Mouse (Mus musculus): ENCODE measurements around the gene Rcbtb2. TPM values are rescaled to one million over a fixed set of nuclear protein-coding genes. Genes with fewer than 3 reads are reported as not detected.

Rcbtb2 gene
- polyA plus RNA-seq, 1 experiment: 28.9 TPM

DNA sequence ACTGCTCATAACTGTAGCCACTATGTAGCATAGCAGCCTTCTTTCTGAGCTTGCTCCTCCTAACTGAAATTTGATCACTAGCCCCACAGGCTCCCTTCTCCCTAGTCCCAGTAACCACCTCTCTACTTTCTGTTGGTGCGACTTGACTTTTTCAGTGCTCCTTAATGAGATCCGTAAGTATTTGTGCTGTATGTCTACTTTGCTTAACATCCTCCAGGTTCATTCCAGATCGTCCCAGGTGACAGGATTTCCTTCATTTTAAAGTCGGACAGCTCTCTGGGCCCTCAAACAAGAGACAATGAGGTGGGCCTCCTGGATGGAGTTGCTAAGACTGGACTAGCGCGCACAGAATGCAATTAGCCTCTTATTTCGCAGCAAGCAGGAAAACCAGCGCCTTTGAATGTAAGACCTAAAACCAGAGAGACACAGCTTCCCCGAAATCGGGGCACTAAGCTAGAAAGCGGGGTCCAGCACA is 19.6 kb downstream of the Rcbtb2 start:
- TF ChIP-seq CTCF (IDR thresholded peaks at IDR 0.05; ENCODE audit: insufficient read depth, low read length) (no peak), POLR2A (IDR thresholded peaks at IDR 0.05; ENCODE audit: borderline replicate concordance, extremely low read depth, low read depth, low read length) (no peak)
- peak overlapping the region; percentile 66 for H3K4me3 ChIP-seq (replicated peaks; ENCODE audit: extremely low read depth, low read depth, low read length)
- no peak for DNase-seq
- peaks cover 10% of the 10 kb centered on the region for H3K4me1 ChIP-seq (ENCODE audit: control insufficient read depth, insufficient read depth, low read length)
- WGBS: 4% methylated on average over 11 of the region's 11 CpGs

DNA sequence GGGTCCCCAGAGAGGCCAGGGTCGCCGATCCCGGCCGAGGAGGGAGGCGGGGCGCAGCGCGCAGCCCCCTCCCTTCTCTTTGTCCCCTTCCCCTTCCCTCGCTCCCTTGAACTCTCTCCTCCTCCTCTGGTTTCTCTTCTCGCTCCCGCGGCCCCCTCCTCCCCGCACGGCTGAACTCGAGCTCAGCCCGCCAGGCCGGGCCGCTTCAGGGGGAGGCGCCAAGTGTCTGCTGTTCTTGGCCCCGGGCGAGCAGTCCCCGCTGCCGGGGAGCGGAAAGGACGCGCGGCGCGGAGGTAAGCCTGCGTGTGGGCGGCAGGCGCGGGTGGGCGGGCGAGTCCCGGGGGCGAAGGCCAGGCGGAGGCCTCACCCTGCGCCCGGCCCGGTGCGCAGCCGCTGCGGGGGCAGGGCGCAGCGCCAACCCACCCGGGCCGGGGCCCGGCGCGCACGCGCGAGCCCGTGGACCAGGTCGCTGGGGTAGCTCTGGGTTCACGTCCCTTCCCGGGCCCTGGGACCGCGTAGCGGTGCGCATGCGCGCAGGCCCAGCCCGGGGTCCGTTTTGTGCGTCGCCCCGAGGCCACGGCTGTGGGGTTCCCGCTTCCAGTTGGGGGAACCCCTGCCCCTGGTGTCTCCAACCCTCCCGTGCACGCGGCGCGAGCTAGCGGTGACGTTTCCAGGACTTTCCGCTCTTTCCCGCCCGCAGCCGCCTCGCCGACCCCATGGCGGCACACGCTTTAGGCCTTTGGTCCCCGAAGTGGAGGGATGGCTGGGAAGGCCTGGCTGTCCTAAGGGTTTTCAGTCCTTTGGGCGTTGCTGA is 20.3 kb downstream of the Rcbtb2 start:
- TF ChIP-seq CTCF (IDR thresholded peaks at IDR 0.05; ENCODE audit: insufficient read depth, low read length) (no peak), POLR2A (IDR thresholded peaks at IDR 0.05; ENCODE audit: borderline replicate concordance, extremely low read depth, low read depth, low read length) (peak; percentile 73)
- peak; percentile 85 for DNase-seq
- H3K4me3 ChIP-seq (replicated peaks; ENCODE audit: extremely low read depth, low read depth, low read length): peak overlapping the region; percentile 66
- under 1% methylated on average over 88 of the region's 88 CpGs for WGBS
- H3K4me1 ChIP-seq (ENCODE audit: control insufficient read depth, insufficient read depth, low read length): peaks cover 14% of the 10 kb centered on the region

DNA sequence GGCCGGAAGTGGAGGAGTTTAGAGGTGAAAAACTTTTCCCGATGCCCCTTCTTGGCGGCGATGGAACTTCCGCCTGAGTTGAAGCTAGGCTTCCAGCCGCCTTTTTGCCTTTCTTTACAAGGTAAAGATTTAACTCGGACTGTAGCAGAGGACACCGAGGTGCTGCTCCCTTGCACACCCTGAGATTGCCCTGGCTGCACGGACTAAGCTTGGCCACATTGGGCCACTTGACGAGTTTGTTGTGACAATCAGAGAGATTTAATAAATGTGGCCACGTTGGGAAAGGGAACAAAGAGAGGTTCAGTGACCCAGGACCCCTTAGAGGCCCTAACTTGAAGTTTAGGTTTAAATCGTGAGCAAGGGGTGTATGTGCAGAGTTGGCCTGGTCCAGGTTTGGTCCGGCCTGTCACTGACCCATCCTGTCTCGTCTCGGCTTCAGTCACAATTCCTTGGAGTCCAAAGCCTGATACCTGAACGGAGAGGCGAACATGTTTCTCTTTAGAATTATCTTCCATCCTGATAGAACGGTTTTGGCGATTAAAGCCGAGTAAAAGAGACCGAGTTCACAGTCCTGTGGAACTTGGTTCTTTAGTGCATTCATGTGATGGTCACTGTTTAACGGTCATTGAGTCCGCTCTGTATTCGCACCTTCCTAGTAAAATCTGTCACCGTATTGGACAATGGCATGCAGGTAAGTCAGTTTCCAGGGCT is 21.0 kb downstream of the Rcbtb2 start:
- Histone ChIP-seq H3K4me3 (replicated peaks; ENCODE audit: extremely low read depth, low read depth, low read length) (peak overlapping the region; percentile 66), H3K4me1 (ENCODE audit: control insufficient read depth, insufficient read depth, low read length) (peaks cover 14% of the 10 kb centered on the region)
- 32% methylated on average over 25 of the region's 25 CpGs for WGBS
- TF ChIP-seq POLR2A (IDR thresholded peaks at IDR 0.05; ENCODE audit: borderline replicate concordance, extremely low read depth, low read depth, low read length) (no peak), CTCF (IDR thresholded peaks at IDR 0.05; ENCODE audit: insufficient read depth, low read length) (no peak)
- DNase-seq: no peak

DNA sequence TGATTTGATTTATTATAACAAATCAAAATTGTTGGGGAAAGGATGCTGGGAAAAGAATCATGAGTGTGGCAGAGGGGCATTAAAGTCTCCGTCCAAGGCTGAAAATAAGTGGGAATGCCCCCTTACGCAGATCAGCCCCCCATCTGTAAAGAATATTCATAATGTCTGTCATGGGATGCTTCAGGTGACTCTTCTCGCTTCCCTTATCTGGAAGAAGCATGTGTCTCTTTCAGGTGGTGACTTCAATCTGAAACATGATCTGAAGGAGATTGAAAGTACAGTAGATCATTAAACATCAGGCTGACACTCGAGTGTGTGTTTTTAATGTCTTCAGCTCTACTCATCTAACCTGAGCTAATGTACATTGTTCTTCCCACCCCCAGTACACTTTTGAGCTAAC is 22.7 kb downstream of the Rcbtb2 start:
- 89% methylated on average over 4 of the region's 4 CpGs for WGBS

DNA sequence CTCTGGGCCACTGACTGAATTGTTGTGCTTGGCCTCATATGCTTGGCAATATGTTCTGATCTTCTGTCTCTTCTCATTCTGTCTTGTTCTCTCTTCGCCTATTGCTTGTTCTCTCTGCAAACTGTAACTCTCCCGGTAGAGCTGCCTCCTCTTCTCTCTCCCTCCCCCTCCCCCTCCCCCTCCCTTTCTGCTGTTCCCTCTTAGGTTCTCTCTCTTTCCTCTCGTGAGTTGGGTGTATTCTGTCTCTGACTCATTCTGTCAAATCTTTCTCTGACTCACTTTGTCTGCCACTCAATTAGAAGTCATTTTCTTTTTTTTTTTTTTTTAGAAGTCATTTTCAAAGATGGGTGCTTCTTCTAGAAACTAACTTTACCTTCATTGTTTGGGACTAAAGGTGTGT is 23.9 kb downstream of the Rcbtb2 start:
- H3K4me1 ChIP-seq (ENCODE audit: control insufficient read depth, insufficient read depth, low read length): peaks cover 14% of the 10 kb centered on the region
- H3K4me3 ChIP-seq (replicated peaks; ENCODE audit: extremely low read depth, low read depth, low read length): no peak overlapping the region
- no peak for TF ChIP-seq POLR2A (IDR thresholded peaks at IDR 0.05; ENCODE audit: borderline replicate concordance, extremely low read depth, low read depth, low read length)
- no peak for TF ChIP-seq CTCF (IDR thresholded peaks at IDR 0.05; ENCODE audit: insufficient read depth, low read length)
- WGBS: 50% methylated on average over 3 of the region's 3 CpGs
- no peak for DNase-seq

More for the DNA sequence above, 22.7 kb downstream of the Rcbtb2 start:
- H3K4me1 ChIP-seq (ENCODE audit: control insufficient read depth, insufficient read depth, low read length): peaks cover 14% of the 10 kb centered on the region
- no peak for DNase-seq
- no peak overlapping the region for H3K4me3 ChIP-seq (replicated peaks; ENCODE audit: extremely low read depth, low read depth, low read length)
- TF ChIP-seq POLR2A (IDR thresholded peaks at IDR 0.05; ENCODE audit: borderline replicate concordance, extremely low read depth, low read depth, low read length) (no peak), CTCF (IDR thresholded peaks at IDR 0.05; ENCODE audit: insufficient read depth, low read length) (no peak)

DNA sequence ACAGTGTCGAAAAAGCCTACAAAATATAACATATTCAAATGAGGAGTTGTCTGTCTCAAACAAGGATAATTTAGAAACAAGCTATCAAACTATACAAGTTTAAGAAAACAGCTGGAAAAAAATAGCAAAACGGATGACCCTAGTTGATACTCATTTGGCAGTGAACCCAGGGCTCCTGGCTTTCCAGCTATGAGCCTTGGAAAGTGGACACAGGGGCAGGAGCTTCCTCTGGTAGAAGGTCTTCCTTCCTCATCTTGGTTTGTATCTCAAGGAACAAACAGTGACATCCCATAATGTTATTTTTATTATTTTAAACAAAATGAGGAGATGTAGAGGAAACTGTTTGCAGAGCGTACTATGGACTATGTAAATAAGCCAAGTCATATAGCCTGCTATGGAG is 25.3 kb downstream of the Rcbtb2 start:
- no peak for DNase-seq
- TF ChIP-seq CTCF (IDR thresholded peaks at IDR 0.05; ENCODE audit: insufficient read depth, low read length): no peak
- no peak for TF ChIP-seq POLR2A (IDR thresholded peaks at IDR 0.05; ENCODE audit: borderline replicate concordance, extremely low read depth, low read depth, low read length)

DNA sequence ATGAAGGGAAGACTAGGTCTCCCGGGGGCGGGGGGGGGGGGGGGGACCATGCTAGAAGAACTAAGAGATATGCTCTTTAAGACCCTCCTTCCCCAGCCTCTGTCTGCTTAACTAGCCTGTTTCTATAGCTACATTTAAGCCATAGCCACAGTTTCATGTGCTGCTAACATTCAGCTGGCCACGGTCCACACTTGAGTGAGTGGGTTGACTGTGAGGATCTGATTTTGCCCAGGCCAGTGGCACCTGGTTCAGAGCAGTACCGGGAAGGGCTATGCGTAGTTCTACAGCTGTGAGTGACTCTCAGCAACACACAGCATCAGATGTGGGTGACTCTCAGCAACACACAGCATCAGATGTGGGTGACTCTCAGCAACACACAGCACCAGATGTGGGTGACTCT is 38.5 kb downstream of the Rcbtb2 start:
- DNase-seq: no peak
- H3K4me1 ChIP-seq (ENCODE audit: control insufficient read depth, insufficient read depth, low read length): no peaks in the 10 kb centered on the region
- no peak for TF ChIP-seq CTCF (IDR thresholded peaks at IDR 0.05; ENCODE audit: insufficient read depth, low read length)
- TF ChIP-seq POLR2A (IDR thresholded peaks at IDR 0.05; ENCODE audit: borderline replicate concordance, extremely low read depth, low read depth, low read length): no peak
- H3K4me3 ChIP-seq (replicated peaks; ENCODE audit: extremely low read depth, low read depth, low read length): no peak overlapping the region
- WGBS: 94% methylated on average over 5 of the region's 5 CpGs

More for the DNA sequence above, 25.3 kb downstream of the Rcbtb2 start:
- WGBS: 46% methylated on average over 3 of the region's 3 CpGs
- Histone ChIP-seq H3K4me3 (replicated peaks; ENCODE audit: extremely low read depth, low read depth, low read length) (no peak overlapping the region), H3K4me1 (ENCODE audit: control insufficient read depth, insufficient read depth, low read length) (peaks cover 9% of the 10 kb centered on the region)

DNA sequence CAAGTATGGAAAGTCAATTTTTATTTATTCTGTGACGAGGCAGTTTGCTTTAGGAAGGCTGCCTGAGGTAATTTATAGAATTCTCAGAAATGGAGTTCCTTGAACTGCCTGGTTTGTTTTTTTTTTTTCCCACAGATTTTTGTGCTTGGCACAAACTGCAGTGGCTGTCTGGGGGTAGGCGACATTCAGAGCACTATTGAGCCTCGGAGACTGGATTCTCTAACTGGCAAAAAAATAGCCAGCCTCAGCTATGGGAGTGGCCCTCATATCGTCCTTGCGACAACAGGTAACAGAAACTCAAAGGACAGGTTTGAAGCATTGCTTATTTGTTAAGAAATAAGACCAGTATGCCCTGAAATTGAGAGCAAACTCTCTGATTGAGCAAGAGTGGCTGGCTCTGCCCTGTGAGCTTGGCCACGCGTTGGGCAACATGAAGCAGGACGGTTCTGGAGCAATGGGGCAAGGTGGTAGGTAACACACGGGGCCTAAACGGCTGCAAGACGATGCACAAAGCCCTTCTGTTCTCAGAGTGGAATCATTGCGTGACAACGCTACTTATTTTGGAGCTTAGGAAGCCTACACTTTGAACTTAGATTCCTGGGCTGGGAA is 39.5 kb downstream of the Rcbtb2 start:
- DNase-seq: no peak
- H3K4me3 ChIP-seq (replicated peaks; ENCODE audit: extremely low read depth, low read depth, low read length): no peak overlapping the region
- no peaks in the 10 kb centered on the region for H3K4me1 ChIP-seq (ENCODE audit: control insufficient read depth, insufficient read depth, low read length)
- 73% methylated on average over 13 of the region's 13 CpGs for WGBS
- no peak for TF ChIP-seq POLR2A (IDR thresholded peaks at IDR 0.05; ENCODE audit: borderline replicate concordance, extremely low read depth, low read depth, low read length)
- no peak for TF ChIP-seq CTCF (IDR thresholded peaks at IDR 0.05; ENCODE audit: insufficient read depth, low read length)

DNA sequence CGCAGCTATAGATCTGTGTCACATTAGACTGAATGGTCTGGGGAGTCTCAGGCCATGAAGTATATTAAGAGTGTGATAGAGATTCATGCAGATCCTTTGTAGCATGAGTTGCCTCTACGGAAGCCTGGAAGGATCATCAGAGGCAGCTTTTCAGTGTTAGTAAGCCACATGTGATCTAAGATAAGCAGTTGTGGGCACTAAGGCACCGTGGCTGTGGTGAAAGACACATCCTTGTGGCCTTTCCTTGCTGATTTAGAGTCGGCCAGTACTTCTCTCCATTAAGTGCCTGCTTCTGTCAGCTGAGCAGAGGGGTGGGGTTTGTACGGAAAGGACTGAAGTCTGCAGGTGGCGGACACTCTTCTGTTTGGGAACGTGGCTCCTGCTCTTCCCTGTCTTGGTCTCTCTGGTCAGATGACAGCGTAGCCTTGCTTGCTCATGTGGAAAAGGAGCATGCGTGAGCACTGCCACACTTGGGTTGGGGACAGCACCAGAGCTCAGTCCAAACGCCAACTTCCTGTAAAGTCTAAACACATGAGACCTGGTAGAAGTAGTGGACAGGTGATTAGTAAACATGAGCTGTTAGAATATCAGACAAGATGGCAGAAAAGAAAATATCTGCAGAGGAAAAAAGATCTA is 40.6 kb downstream of the Rcbtb2 start:
- no peak for DNase-seq
- WGBS: 83% methylated on average over 10 of the region's 10 CpGs
- H3K4me1 ChIP-seq (ENCODE audit: control insufficient read depth, insufficient read depth, low read length): no peaks in the 10 kb centered on the region
- TF ChIP-seq CTCF (IDR thresholded peaks at IDR 0.05; ENCODE audit: insufficient read depth, low read length) (no peak), POLR2A (IDR thresholded peaks at IDR 0.05; ENCODE audit: borderline replicate concordance, extremely low read depth, low read depth, low read length) (no peak)
- H3K4me3 ChIP-seq (replicated peaks; ENCODE audit: extremely low read depth, low read depth, low read length): no peak overlapping the region
